Mouse (Mus musculus): ENCODE data around the gene Vmn2r19.
"Not testable (repeated sequence)": the region's sequence is repeated elsewhere in the genome, so short reads cannot be mapped to it uniquely, and the experiment has no call there.

Gene Vmn2r19

DNA sequence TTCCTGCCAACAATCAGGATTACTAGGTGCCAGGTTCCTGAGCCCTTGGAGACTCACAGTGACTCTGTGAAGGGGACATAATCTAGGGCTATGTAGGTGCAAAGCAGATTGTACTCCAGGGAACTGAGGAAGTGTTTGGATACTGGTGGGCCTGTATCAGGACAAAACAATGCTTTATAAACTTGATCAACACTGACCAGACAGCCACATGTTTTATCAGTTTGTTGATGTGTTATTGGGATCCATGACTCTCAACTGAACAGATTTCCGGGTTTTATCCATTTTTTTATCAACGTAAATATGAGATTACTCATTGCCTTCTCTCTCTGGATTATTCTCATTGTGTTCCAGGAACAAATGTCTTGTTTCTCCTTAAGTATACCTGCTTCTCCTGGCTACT, at the start of gene Vmn2r19:
Gene Vmn2r19 (plus strand): TSS at position 301 of the 400 bp plus-strand sequence.
- DNase-seq = no peak

DNA sequence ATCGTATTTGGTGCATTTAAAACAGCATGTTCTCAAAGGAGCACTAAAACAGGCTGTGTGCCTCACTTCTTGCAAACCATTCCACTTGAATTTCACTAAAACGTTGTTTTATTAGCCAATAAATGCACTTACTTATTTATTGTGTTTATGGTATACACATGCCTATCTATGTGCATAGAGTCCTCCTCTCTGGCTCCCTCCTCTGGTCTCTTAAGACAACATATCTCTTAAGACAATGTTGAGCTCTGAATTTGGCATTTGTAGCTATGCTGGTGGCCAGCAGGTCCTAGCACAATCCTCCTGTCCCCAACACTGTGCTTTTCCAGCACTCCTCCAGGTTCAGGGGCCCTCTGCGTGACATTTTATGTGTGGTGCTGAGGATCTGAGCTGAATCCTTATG, 49.2 kb upstream of the Vmn2r19 start:
- no peak for DNase-seq

DNA sequence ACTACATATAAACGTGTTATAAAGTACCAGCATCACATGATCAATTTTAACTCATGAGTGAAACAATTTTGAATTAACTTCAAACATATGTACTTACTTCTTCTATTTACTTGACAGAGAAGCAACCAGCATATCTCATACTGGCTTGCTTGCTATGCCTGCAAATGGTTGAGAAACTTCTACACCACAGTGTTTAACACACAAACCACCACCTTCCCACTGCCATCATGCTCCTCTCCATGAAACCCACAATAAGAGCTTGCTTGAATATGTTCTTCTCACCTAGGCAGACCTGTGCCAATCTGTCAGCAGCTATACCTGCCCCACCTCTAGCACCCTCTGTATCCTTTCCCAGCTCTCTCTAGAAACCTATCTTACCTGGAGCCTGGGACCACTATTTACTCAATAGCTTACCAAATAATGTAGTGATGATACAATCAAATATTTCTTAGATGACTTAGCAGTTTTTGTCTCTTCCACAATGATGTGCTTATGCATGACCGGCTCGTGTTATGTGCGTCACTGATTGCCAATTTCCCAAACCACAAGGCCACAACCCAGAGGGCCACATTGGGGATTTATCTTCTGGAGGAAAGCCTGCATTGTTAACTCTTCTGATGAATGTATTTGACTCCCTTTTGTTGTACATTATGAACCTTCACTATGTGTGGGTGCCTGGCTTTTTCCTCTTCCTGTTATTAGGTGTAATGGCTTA, 48.1 kb upstream of the Vmn2r19 start:
- DNase-seq = no peak

DNA sequence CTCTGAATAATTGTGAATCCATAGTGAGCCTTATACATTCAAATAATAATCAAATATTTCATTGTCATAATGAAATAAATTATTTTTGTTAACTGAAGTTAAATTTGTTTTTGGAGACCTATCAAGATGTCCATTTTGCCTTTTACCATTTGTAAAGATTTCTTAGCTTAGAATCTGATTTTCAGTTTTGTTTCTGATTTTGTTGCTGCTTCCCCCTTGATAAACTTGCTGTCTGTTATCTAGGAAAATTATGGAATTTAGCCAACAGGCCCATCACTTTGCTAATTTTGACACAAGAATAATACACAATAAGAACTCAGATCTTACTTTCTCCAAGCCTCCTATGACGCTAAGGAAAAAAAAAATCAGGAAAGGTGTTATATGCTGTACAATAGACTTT, 47.3 kb upstream of the Vmn2r19 start:
- DNase-seq = no peak

DNA sequence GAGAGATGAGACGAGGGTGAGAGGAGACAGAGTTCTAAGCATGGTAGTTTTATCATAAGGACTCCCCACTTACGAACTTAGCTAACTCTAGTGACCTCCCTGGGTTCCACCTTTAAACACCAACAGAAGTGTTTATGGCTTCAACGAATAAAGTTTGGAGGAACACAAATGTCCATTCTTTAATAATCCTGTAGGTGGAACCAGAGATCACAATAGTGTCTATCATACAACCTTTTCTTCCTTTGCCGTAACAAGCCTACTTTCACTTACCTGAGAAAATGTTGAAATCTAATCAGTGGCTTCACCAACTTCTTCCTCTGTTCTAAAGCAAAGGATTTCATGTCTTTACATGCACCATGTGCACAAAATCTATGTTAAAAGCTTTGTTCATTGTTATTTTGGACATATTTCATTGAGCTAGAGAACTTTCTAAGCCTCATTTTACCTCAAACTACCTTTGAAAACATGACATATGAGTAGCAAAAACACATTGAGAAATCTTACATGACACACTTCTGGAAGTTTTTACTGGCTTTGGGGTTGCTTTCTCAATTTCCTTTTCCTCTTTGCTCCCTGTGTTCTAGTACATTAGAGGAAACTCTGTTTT, 46.5 kb upstream of the Vmn2r19 start, which contains the start of gene Clec4d:
Gene Clec4d (plus strand): TSS at position 557 of the 607 bp plus-strand sequence.
- DNase-seq = no peak

DNA sequence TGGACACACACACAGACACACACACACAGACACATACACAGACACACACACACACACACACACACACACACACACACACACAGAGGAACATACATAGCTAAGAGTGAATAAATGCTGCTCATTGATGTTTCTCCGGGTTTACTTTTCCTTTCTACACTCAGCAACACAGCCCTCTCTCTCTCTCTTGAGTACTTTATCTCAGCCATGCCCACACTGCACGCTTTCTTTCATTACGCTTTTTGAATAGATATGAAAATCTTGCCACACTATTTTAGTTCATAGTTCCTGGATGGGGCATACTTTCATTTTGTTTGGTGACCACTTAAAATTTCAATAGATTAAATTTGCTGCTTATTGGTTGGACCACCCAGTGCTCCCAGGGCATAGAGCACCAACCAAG, 43.9 kb upstream of the Vmn2r19 start:
- DNase-seq = no peak

DNA sequence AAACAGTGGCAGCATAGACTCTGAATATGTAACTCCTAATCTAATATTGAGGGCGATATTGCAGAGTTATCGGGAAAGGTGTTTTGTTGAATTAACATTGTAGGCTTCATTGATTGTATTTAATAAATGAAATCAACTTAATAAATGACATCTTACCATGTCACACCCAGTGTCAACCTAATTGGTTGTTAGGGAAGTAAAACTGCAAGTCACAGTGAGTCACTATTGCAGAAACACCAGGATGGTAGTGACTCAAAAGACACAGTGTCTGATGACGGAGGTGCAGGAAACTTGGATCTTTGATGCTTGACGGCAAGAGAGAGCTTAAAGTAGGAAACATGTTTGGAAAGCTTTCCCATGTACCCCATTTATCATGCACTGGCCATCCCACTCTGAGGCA, 42.3 kb upstream of the Vmn2r19 start:
- no peak for DNase-seq

DNA sequence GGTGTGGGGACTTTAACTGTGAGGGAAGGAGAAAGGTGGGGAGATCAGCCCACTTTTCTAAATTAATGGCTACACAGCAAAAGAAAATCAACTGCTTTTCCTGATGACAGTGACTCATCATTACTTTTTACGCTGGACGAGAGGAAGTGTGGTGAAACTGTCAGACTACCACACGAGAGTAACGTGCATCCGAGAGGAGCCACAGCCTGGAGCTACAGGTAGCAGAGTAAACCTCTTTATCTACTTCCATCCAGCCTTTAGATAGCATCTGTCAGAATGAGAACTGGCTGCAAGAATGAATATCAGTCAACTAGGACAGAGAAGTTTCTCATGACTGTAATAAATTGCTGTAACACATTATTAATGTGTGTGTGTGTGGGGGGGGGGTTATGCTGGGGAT, 41.2 kb upstream of the Vmn2r19 start:
- DNase-seq = no peak

DNA sequence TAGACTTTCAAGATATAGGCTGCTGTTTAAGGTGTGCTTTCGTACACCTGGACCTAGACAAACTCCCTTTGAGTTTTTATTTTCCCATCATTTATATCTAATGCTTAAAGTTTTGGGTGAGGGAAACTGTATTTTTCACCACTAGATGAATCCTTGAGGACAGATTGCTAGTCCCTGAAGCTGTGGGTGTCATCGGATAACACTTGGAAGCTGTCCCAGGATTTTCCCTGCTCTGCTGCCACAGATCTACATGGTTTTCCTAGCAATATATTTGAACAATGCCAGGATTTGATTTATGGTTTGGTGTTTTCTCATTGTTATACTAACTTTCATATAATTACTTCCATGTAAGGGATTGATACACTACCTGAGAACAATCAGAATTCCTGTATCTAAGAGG, 28.7 kb upstream of the Vmn2r19 start:
- no peak for DNase-seq

DNA sequence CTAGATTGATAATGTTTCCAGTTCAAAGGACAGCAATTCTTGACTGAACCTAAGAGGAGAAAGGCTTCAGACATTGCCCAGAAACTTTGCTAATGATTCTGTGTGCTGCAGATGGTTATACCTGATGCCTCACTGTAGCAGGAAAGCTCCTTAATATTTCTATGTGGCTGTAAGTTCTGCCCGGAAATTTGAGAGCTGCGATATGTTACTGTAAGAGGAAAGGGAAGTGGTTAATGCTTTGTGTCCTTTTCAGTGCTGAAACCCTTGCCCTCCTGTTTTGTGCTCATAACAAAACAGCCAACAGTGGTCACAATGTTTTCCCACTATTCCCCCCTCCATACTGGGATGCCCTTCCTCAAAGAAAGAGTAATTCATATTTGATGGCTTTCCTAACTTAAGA, 21.8 kb upstream of the Vmn2r19 start:
- no peak for DNase-seq

DNA sequence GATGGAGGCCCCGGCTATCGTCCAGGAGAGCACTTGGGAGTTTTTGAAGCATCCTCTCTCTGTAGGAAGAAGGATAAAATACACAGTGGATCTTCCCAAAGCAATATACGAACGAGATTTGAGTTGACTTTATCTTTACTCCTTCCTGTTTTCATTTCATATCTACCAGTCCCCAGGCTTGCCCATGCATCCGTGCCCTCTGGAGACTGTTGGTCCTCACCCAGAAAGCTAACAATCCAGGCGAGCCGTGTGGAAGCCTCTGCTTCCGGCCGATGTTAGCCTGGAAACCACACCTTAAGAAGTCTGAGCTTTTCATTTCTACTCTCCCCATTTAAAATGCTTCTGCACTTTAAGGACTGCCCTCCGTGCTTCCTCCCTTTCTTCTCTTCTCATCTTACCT, 19.2 kb upstream of the Vmn2r19 start:
- no peak for DNase-seq

DNA sequence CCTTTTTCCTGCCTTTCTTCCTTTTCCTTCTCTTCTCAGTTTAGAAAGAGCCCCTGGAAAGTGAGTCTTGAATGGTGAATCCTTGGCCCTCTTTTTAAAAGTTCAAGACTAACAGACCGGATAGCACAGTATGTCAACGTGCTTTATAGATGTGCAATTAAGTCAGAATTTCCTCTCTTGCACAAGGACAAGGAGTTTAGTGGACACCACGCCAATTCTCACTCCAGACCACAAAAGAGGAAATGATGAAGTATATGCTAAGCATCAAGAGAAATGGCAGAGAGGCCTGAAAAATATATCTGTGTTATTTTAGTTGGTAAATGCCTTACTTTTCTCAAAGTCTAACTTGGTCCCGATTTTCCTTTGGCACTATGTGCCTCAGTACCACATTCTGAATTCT, 18.4 kb upstream of the Vmn2r19 start, which contains the start of gene Clec4e:
Gene Clec4e (minus strand): TSS at position 118 of the 400 bp plus-strand sequence.
- DNase-seq = no peak

DNA sequence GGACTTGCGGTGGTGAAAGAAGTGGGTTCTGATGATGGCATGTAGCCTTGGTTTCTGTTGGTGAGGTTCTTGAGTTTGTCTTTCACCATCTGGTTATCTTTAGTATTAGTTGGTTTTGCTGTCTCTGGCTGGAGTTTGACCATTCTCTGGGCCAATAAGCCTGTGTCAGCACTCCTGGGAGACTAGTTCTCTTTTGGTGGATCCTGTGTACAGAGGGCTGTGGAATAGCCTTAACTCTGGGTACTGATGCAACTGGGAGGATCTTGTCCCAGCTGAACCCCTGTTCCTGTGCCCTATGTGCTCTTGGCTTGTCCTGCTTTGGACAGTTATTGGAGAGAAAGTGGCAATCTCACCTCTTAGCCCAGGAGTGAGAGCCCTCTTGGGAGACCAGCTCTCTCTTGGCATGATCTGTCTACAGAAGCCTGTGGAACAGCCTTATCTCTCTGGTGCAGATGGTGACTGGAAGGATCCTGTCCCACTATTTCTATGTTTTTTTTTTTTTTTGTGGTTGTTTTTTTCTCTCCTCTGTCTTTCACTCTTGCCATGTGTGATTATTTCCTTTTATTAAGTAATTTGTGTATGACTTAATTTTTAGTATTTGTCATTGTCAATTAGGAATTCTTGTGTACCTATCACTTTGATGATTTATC, 15.3 kb upstream of the Vmn2r19 start:
- DNase-seq = no peak

DNA sequence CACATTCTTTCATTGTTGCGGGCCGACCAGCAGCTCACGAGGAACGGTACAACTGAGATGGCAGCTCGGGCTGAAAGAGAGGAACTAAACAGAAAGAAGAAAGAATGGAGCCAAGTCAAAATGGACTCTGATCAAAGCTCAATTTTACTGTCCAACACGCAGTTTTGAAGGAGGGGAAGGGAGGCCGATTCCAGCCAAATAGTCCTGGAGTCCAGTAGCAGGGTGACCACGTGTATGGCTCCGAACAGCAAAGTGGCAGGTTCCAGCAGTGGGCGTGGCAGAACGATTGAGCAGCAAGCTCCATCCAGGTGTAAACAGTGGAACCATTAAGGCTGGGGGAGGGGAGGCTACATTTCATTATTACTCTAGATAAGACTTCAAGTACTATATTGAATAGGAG, 14.6 kb upstream of the Vmn2r19 start:
- not testable (repeated sequence) for DNase-seq

DNA sequence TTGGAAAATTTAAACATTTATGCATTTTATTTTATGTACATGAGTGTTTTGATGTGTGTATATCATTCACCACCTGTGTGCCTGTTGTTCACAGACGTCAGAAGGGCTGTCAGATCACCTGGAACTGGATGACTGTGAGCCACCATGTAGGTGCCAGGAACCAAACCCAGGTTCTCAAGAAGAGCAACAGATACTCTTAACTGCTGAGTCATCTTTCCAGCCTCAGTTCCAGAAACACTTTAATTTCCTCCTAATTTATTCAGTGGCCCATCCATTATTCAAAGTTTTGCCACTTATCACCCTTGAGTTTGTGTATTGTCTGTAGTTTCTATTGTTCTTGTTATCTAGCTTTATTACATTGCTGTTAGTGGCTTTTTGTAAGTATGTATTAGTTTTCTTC, 11.4 kb upstream of the Vmn2r19 start:
- DNase-seq = no peak

DNA sequence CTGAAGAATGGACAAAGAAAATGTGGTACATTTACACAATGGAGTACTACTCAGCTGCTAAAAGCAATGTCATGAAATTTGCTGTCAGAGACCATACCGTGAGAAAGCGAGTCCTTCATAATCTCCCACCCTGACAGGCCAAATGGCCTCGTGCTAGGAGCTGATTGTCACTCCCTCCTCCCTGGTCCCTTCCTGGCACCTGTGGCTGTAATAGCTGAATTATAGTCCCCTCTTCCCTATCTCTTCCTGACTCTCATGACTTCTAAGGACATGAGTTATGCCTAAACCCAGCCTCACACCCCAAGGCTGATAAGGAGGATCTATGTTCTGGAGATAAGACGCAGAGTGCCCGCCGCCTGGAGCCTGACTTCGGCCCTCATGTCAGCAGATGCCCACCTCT, 1.8 kb upstream of the Vmn2r19 start:
- DNase-seq = not testable (repeated sequence)

DNA sequence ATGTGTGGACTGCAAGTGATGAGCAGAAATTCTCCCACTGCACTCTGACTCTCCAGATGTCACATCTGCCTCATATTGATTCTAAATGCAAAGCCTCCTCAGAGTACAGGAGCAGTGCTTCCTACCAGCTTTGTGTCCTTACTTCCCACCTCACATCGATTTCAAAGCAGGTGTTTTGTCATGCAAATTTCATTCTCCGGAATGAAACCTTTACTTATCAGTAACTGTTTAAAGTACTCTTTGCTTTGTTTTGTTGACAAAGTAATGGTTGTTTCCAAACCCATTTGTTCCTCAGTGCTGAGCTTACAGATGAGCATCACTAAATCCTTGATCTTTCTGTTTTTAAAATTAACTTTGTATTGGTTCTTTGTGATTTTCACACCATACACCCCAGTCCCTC, 24.4 kb downstream of the Vmn2r19 start:
- no peak for DNase-seq

DNA sequence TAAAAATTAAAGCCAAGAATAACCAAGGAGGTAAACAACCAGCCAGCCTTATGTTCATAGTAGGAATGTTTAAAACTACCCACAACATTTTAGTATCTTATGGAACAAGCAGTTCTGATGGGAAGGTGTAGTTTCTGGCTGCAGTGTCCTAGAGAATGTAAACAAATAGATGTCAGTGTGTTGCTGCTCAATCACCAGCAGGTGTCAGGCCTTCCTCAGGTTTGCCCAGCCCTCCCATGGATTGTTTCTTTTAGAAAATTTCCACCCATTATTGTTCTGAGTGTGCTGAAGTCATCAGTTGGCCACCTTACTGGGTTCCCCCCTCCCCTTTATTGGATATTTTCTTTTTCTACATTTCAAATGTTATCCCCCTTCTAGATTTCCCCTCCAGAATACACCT, 32.0 kb downstream of the Vmn2r19 start:
- DNase-seq = peak in 1 of 2 experiments; percentile 3

DNA sequence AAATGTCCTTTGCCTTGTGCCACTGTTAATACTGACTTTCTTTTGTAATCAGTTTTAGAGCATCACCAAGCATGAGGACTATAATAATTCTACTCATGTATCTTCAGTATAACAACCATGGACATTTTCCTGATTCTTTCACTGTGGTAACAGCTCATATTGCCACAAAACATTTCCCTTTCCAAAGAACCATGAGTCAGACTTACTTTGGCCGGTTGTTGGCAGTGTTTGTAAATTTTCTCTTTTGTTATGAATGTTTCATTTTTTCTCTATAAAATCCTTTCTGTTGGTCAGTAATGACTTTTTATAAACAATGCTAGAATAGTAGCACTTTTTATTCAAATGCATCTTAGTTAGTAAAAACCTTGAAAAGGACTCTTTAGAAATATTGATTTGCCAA, 38.0 kb downstream of the Vmn2r19 start:
- no peak for DNase-seq

Data from kidney, postnatal 25 days (tissue).